Mouse (Mus musculus): Measurements from ENCODE around the gene Sptssa.

DNA sequence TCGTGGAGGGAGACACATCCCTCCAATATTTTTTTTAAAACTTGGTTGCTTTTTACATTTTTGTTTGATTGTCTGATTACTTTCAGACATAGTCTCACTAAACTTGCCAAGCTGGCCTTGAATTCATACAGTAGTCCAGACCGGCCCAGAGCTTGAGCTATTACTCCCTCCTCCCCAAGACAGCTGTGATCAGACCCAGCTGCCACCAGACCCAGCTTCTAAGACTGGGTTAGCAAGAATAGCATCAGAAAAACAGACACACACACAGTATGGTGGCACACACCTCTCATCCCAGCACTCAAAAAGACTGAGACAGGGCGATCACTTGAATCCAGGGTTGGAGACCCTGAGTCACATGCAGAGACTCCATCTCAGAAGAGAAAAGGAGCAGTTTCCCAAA is 3.5 kb upstream of the Sptssa start:
- TF ChIP-seq POLR2A (IDR thresholded peaks at IDR 0.05; ENCODE audit: extremely low read depth, insufficient read depth, low read length) (no peak), CTCF (IDR thresholded peaks at IDR 0.05; ENCODE audit: low read depth, low read length) (no peak)

Data from liver, adult 2 months (tissue).